Mouse (Mus musculus) lung, postnatal 25 days (tissue): Measurements from ENCODE around the gene Nol6.
A peak's percentile ranks its signal among the peaks of the same experiment; 100 is the strongest.

Experiments
- DNase-seq: peaks from one replicate; pipeline ENCODE4 v3.0.0; 2022; ENCODE audit warnings: low spot score

Nol6 gene

DNA sequence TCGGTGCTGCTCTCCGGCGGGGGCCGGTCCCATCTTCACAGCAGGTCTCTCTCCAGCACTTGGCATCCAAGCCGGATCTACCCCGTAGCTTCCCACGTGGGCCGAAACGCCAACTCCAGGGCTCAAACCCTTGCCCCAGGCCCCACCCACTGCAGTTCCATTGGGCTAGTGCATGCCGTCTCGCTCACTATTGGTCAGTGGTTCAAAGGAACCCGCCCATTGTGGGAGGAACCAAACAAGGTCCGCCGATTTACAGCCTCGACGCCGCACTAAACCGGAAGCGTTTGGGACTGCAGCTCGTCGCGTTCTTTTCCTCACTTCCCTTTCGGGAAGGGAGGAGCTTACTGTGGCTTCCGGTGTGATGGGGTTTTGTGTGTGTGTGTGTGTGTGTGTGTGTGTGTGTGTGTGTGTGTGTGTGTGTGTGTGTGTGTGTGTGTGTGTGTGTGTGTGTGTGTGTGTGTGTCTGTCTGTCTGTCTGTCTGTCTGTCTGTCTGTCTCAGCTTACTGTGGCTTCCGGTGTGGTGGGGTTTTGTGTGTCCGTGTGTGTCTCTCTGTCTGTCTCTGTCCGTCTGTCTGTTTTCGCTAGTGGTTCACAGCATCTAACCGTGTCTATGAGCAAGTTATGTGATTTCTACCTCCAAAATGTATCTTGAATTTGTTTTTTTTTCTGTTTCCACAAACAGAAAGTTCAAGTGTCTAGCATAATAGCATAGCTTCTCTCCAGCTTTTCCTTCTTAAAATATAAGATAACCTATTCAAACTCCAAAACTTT, at the start of gene Nol6:
Gene Nol6 (minus strand): TSS at position 276 of the 772 bp plus-strand sequence.
- DNase-seq = peak; percentile 99

GRCm38 (mm10) chr4:41170970-41171369, 46.7 kb upstream of the Nol6 start:
- no peak for DNase-seq

DNA sequence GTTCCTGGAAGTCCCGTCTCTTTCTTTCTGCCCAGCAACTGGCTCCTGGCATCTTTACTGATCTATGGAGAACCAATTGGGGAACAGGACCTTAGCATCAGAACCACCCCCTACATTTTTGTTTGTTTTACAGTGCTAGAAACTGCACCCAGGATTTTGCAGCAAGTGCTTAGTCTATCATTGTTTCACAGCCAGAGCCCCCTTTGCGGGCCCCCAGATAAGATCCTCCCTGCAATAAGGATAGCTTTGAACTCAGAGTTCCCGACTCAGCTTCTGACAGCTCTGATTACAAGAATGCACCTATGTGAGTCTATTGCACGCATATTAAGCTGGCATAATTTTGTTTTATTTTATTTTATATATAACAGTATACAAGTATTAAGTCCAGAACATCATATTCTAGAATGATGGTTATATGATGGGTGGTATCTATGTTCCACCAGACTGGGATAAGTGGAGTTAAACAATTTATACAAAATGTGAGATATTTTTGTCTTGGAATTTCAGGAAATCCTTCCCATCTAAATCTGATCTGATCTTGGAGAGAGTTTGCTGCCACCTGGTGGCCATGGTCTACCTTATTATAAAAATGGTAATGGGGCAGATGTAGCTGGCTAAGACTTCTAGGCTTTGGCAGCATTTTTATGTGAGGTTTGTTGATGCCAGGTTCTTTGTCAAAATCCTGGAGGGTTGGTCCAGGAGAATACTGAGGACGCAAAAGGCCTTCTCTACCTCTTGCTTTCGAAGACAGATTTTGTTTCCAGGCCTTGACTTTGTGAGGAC, 41.6 kb upstream of the Nol6 start:
- DNase-seq = peak; percentile 75

- DNase-seq = no peak
Measured at GRCm38 (mm10) chr4:41164974-41165373, 40.7 kb upstream of the Nol6 start.

- DNase-seq = no peak
Measured at GRCm38 (mm10) chr4:41161232-41161631, 37.0 kb upstream of the Nol6 start.

- no peak for DNase-seq
Measured at GRCm38 (mm10) chr4:41158251-41158650, 34.0 kb upstream of the Nol6 start.

GRCm38 (mm10) chr4:41156961-41157360, 32.7 kb upstream of the Nol6 start:
- no peak for DNase-seq

- DNase-seq = no peak
Measured at GRCm38 (mm10) chr4:41153146-41153545, 28.9 kb upstream of the Nol6 start.

DNA sequence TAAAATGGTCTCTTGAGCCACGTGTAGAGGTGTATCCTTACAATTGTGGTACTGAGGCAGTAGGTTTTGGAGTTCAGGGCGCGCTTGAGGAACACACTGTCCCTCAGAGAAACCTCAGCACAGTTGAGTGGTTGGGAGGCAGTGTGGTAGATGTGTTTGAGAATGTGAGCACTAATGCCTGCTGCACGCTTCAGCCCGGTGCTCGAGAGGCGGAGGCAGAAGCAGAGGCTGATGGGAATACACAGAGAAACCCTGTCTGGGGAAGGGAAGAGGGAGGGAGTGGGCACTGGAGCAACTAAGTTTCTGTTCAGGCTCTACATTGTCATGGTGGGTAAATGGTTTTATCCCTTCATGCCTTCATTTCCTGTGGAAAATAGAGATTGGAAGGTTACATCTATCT, 26.9 kb upstream of the Nol6 start:
- DNase-seq = no peak

DNA sequence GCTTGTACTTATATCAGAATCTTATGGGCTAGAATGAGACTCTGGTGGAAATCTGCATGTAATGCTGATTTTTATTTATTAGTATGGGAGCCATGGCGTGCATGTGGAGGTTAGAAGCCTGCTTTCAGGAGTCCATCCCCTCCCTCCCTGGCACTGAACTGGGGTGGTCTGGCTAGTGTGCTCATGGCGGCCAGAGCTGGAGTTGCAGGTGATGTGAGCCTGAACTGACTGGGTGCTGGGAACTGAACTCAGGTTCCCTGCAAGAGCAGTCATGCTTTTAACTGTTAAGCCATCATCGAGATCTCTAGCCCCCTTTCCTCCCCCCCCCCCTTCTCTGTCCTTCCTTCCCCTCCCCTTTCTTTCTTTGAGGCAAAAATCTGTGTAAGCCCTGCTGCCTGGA, 25.6 kb upstream of the Nol6 start:
- DNase-seq = no peak

DNA sequence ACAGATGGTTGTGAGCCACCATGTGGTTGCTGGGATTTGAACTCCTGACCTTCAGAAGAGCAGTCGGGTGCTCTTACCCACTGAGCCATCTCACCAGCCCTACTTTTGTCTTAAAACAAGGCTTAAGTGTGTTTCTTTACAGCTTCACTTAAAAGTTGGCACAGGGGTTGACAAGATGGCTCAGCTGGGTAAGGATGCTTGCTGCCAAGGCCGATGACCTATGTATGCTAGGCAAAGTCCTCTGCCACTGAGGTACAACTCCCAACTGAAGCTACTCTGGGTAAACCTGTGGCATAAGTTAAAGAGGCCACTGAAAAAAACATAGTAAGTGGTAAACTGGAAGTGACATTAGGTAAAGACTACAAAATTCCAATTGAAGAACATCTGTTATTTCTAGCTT, 18.3 kb upstream of the Nol6 start:
- no peak for DNase-seq

DNA sequence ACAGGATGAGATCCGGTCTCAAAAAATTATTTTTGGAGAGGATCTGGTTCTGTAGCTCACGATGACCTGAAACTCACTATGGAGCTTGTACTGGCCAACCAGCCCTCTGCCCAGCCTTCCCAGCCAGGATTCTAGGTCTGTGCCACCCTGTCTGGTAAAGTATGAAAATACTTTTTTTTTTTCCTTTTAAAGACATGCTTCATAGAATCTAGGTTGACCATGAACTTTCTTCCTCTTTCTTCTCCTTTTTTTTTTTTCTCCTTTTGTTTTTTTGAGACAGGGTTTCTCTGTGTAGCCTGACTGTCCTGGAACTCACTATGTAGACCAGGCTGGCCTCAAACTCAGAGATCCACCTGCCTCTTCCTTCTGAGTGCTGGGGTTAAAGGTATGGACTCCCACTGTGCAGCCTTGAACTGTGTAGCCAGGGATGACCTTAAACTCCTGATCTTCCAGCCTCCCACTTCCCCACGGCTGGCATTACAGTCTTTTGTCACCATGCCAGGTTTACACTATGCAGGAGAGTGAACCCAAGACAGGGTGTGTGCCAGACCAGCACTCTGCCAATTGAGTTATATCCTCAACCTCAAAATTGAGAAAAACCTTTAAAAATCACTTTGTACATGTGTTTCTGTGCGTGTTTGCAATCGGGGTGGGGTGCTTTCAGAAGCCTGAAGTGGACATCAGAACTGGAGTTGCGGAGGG, 16.1 kb upstream of the Nol6 start:
- no peak for DNase-seq

GRCm38 (mm10) chr4:41136811-41137210, 12.6 kb upstream of the Nol6 start:
- no peak for DNase-seq

GRCm38 (mm10) chr4:41136454-41136805, 12.2 kb upstream of the Nol6 start:
- peak; percentile 15 for DNase-seq

DNA sequence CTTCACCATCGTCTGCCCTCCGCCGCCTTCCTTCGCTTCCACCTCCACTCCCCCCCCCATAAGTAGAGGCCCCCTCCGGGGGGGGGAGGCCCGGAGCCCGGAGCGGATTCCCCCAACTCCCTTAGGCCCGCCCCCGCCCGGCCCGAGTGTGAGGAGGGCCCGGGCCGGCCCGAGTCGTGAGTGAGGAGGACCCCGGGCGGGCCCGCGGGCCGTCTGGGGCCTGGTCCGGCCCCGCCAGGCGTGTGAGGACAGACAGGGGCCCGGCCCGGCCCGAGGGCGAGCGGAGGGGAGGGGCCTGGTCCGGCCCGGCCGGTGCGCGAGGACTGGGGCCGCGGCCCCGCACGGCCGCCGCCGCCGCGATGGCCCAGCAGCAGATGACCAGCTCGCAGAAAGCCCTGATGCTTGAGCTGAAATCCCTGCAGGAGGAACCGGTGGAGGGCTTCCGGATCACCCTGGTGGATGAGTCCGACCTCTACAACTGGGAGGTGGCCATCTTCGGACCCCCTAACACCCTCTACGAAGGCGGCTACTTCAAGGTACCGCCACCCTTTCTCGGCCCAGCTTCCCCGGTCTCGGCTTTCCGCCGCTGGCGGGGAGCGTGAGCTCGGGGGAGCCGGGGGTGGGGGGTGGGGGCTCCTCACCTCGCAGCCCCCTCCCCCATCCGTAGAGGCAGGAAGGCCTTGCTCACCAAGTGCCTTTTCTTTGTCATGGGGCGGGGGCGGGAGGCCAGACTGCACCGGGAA, 11.6 kb upstream of the Nol6 start, which contains the start of gene Ube2r2:
Gene Ube2r2 (plus strand): TSS at position 33 of the 743 bp plus-strand sequence.
- peak; percentile 59 for DNase-seq

GRCm38 (mm10) chr4:41134935-41135710, 10.9 kb upstream of the Nol6 start:
- DNase-seq = peak; percentile 71

- no peak for DNase-seq
Measured at GRCm38 (mm10) chr4:41133529-41134291, 9.5 kb upstream of the Nol6 start.

DNA sequence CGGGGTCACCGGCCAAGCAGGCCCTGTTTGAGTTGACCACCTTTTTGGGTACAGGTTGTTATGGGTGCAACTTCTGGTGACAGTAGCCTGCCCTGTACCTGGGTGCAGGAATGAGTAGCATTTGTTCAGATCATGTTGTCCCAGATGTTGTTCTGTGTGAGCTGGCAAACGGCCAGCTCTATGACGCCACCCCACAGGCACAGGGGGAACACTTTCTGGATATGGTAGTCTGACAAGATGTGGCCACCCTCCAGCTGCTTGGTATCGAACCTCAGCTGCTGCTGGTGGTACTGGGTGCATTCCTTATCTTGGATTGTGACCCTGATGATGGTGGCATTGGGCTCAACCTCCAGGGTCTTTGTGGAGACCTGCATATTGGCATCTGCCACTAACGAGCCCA, 8.2 kb upstream of the Nol6 start:
- DNase-seq = no peak

DNA sequence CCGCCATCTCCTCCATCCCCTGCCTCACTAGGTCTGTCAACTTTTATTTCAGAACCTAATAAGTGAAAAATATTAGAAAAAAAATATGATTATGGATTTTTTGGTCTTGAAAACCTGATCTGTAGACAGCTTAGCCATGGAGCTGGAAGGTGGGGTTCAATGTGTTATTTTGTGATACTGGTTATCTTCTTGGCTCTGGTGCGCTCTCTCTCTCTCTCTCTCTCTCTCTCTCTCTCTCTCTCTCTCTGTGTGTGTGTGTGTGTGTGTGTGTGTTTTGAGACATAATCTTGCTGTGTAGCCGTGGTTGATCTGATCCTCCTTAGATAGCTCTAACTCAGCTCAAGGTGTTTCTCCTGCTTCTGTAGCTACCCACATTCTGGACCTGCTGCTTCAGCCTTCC, 5.6 kb upstream of the Nol6 start:
- no peak for DNase-seq

DNA sequence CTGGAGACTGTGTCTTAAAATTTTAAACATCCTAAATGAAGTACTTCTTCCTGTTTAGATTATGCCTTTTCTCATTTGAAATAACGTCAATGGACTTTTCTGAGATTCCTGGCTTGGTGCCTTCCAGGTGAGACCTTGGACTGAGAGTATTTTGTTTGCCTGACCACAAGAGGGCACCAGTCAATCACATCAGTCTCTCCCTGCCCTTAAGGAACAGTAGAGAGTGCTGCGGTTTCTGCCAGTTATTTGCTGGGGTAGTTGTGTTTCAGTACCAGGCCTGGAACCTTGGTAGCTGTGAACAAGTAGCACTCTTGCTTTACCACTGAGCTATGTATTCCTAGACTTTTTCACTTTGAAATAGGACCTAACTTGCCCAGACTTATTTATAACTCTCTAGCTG, 5.2 kb upstream of the Nol6 start:
- DNase-seq = peak; percentile 79
